Mouse (Mus musculus): ENCODE data around the gene Morc2b. TPM values are rescaled to one million over a fixed set of nuclear protein-coding genes. Genes with fewer than 3 reads are reported as not detected.

Gene Morc2b
- polyA plus RNA-seq, 1 experiment from 2014 or later, result not detected

DNA sequence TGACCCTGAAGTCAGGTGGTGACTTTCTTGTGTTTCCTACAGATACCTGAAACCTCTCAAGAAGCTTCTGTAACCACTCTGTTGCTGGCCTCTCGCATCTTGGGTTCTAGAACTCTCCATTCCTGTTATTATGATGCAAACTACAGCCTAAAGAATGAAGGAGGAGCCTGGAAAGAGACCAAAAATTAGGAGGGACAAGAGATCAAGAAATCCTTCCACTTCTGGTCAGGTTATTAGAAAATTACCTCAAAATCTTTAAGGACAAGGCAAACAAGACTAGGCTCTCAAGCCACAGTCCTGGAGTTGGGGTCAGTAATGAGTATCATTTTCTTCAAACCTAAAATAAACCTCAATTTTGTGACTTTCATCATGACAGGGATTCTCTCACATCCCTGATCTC is 71.5 kb downstream of the Morc2b start, which contains the start of gene 4921501E09Rik:
Gene 4921501E09Rik (minus strand): TSS at position 101 of the 400 bp plus-strand sequence.
- WGBS, result 63% methylated on average over 1 of the region's 1 CpGs
- Histone ChIP-seq H3K9me3 (ENCODE audit: control insufficient read depth, low read length) (no peaks in the 10 kb centered on the region), H3K27me3 (ENCODE audit: control insufficient read depth, insufficient read depth, low read length) (no peaks in the 10 kb centered on the region), H3K4me3 (ENCODE audit: low read depth, low read length) (no peak within 1 kb of the TSS), H3K4me1 (ENCODE audit: control insufficient read depth, insufficient read depth, low read length) (no peaks in the 10 kb centered on the region), H3K4me2 (ENCODE audit: low read depth, severe bottlenecking) (no peak within 1 kb of the TSS), H3K27ac (replicated peaks; ENCODE audit: low read depth, low read length) (no peak within 1 kb of the TSS), H3K9ac (ENCODE audit: low read length) (no peak within 1 kb of the TSS), H3K36me3 (ENCODE audit: control insufficient read depth, insufficient read depth, low read length) (no peaks in the 10 kb centered on the region)
- DNase-seq (ENCODE audit: low spot score) (no peak), ATAC-seq (ENCODE audit: insufficient number of reproducible peaks, low FRiP score, low TSS enrichment, low read depth) (no peak)

Other genes starting within 250 kb of the Morc2b start
- 8.4 and 9.8 TPM in 2 replicates for gene Zfp870, start 248.0 kb downstream of the Morc2b start, polyA plus RNA-seq (2014; fragmentation: Nextera tagmentation; extraction: Ambion mirVana)
- gene Cyp4f14, start 222.3 kb downstream of the Morc2b start, polyA plus RNA-seq (2014; fragmentation: Nextera tagmentation; extraction: Ambion mirVana), result 0.09 TPM in 1 of 2 replicates, not detected in the other
- 2.7 and 4.1 TPM in 2 replicates for gene Cyp4f13, start 192.3 kb downstream of the Morc2b start, polyA plus RNA-seq (2014; fragmentation: Nextera tagmentation; extraction: Ambion mirVana)
- gene Zfp472, start 173.9 kb downstream of the Morc2b start, polyA plus RNA-seq (2014; fragmentation: Nextera tagmentation; extraction: Ambion mirVana), result 14.0 and 14.5 TPM in 2 replicates
- 15.5 TPM in 2 replicates for gene Zfp952, start 146.6 kb downstream of the Morc2b start, polyA plus RNA-seq (2014; fragmentation: Nextera tagmentation; extraction: Ambion mirVana)
- gene Zfp763, start 106.3 kb downstream of the Morc2b start, polyA plus RNA-seq (2014; fragmentation: Nextera tagmentation; extraction: Ambion mirVana), result 17.0 and 19.1 TPM in 2 replicates
- gene 4921501E09Rik, start 71.6 kb downstream of the Morc2b start, polyA plus RNA-seq (2014; fragmentation: Nextera tagmentation; extraction: Ambion mirVana), result not detected in 2 replicates
- 8.4 and 9.9 TPM in 2 replicates for gene Zfp563, start 50.4 kb downstream of the Morc2b start, polyA plus RNA-seq (2014; fragmentation: Nextera tagmentation; extraction: Ambion mirVana)
- gene Olfr55, start 28.8 kb upstream of the Morc2b start, polyA plus RNA-seq (2014; fragmentation: Nextera tagmentation; extraction: Ambion mirVana), result 0.04 TPM in 1 of 2 replicates, not detected in the other
- not detected in 2 replicates for gene Olfr239, start 51.6 kb upstream of the Morc2b start, polyA plus RNA-seq (2014; fragmentation: Nextera tagmentation; extraction: Ambion mirVana)
- gene Olfr1564, start 82.0 kb upstream of the Morc2b start, polyA plus RNA-seq (2014; fragmentation: Nextera tagmentation; extraction: Ambion mirVana), result not detected in 2 replicates
- gene Zfp955a, start 115.5 kb upstream of the Morc2b start, polyA plus RNA-seq (2014; fragmentation: Nextera tagmentation; extraction: Ambion mirVana), result 18.8 and 19.1 TPM in 2 replicates
- 0.01 TPM in 1 of 2 replicates, not detected in the other for gene Olfr63, start 125.0 kb upstream of the Morc2b start, polyA plus RNA-seq (2014; fragmentation: Nextera tagmentation; extraction: Ambion mirVana)
- 9.3 TPM in 2 replicates for gene Zfp955b, start 149.9 kb upstream of the Morc2b start, polyA plus RNA-seq (2014; fragmentation: Nextera tagmentation; extraction: Ambion mirVana)
- 15.4 and 17.1 TPM in 2 replicates for gene Zfp81, start 219.2 kb upstream of the Morc2b start, polyA plus RNA-seq (2014; fragmentation: Nextera tagmentation; extraction: Ambion mirVana)

Data from limb, embryonic 11.5 days (tissue).